Mouse (Mus musculus) heart, postnatal 36 days (tissue): ENCODE measurements around the gene Tbx6. TPM values are rescaled to one million over a fixed set of nuclear protein-coding genes. Genes with fewer than 3 reads are reported as not detected.
A peak's percentile ranks its signal among the peaks of the same experiment; 100 is the strongest.

Experiments
- DNase-seq, 2 experiments: peaks; one replicate each; pipeline ENCODE4 v3.0.0; 2021 to 2022
- intact Hi-C: fragments of 180-260 bp; cut with DNase I; formaldehyde crosslinking; loops from one replicate; pipeline ENCODE4 v1.15.1; 2025
- total RNA-seq, 2 experiments: library from RNA; stranded (reverse); gene quantifications; 2 replicates each; pipeline ENCODE4 v1.2.3; 2021

Tbx6 gene
- total RNA-seq, 2 experiments from 2014 or later, result 0.24 to 0.44 TPM

DNA sequence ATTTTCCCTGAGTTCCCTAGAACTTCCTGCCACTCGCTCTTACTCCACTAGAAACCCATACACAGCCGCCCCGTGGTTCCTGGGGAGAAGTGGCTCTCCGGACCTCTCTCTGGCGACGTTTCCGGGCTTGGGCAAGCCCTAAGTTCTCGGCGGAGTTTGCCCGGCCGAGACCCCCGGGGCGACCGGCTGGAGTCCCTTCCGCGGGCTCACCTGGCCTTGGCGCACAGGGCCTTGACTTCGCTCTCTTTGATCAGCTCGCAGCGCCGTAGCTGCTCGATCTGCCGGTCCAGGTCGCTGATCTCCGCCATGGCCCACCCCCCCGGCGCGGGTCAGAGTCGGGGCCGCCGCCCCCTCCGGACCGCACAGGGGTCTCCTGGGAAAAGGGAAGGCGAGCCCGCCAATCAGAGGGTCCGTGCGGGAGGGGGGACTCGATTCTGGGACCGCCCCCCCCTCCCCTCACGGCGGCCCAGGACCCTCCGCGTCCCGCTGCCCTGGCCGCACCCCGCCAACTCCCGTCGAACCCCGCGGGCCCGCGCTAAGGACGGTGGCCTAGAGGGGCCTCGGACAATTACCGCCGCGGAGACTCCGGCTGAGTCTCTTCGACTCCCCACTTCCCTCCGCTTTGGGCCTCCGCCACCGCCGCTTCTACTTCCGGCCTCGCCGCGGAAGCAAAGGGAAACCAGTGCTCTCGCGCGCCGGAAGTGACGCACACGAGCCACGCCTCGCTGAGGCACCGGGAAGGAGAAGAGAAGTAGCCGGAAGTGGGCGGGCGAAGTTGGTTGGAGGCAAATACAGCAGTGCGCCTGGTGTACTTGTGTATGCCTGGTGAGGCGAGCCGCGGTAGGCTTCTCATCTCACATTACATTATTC lies 10.8 kb downstream of the Tbx6 start, which contains the start of gene Ppp4c:
TSS of gene Ppp4c (minus strand) at position 646 of the 870 bp plus-strand sequence.
- intact Hi-C loops, result loop anchor here (1.0 to 5.0 kb wide), 3 partner anchors 12 to 95 kb away; partner anchors contain the start of genes Bola2 and Slx1b

DNA sequence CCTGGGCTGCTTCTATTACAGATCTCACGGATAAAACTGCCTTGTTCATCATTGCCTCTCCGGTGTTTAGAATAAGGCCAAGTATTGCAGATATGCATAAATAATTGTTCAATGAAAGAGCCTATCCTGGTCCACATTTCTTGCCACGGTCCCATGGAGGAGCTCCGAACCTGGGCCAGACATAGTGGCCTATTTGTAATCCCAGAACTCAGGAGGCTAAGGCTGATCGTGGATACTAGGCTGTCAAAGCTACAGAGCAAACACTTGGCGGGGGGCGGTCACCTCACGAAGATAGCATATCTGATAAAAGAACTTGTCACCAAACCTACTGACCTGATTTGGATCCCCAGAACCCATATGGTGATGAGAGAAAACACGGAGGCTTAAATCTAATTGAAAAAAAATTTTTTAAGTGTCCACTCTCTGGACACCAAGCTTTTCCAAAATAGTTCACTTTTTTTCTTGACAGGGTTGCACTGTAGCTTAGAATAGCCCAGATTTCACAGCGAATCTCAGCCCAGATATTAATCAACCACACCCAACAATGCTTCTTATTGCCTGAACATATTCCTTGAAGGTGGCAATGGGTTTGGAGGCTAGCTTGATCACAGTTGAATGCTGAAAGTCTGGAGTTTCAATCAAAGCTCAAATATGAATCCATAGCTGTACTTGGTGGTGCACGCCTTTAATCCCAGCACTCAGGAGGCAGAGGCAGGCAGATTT lies 11.6 kb downstream of the Tbx6 start:
- DNase-seq, result no peak
- intact Hi-C loops, result loop anchor here (1.0 to 5.0 kb wide), 2 partner anchors 13 to 96 kb away; partner anchors contain the start of genes Bola2 and Slx1b

More for the DNA sequence above, 10.8 kb downstream of the Tbx6 start, which contains the start of gene Ppp4c:
- DNase-seq, result peak; percentile 95

DNA sequence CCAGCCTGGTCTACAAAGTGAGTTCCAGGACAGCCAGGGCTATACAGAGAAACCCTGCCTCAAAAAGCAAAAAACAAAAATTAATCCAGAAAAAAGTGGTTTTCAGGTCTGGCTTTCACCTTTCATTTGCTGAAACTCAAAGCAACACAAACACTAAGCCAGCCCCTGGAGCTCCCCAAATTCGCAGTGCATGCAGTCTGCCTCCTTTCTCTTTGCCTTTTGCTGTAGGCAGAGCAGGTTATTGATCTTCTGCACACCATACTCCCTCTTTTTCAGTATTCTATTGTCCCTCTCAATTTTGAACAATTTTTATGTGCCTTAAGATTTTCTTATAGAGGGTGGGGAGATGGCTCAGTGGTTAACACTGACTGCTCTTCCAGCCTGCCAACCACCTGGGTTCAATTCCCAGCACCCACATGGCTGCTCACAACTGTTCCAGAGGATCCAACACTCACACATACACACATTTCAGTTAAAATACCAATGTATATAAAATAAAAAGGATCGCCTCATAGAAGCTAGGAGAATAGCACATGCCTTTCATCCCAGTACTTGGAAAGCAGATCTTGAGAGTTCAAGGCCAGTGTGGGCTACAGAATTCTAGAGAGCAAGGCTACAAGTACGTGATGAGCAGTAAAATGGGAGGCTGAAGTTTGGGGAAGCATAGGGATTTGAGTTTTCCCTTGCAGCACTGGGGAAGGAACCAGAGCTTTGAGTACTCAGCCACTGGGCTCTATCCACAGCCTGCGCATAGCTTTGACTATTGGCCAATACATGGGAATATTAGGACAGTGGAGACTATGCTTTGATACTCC lies 12.4 kb downstream of the Tbx6 start:
- DNase-seq, result no peak
- intact Hi-C loops, result loop anchor here (5.0 kb wide), 1 partner anchor 96 kb away; the partner anchor contains the start of genes Bola2 and Slx1b

- intact Hi-C loops, result loop anchor here (5.0 kb wide), 1 partner anchor 97 kb away; the partner anchor contains the start of genes Bola2 and Slx1b
- DNase-seq, result no peak
Observed at GRCm38 (mm10) chr7:126794271-126794605, 13.0 kb downstream of the Tbx6 start.

DNA sequence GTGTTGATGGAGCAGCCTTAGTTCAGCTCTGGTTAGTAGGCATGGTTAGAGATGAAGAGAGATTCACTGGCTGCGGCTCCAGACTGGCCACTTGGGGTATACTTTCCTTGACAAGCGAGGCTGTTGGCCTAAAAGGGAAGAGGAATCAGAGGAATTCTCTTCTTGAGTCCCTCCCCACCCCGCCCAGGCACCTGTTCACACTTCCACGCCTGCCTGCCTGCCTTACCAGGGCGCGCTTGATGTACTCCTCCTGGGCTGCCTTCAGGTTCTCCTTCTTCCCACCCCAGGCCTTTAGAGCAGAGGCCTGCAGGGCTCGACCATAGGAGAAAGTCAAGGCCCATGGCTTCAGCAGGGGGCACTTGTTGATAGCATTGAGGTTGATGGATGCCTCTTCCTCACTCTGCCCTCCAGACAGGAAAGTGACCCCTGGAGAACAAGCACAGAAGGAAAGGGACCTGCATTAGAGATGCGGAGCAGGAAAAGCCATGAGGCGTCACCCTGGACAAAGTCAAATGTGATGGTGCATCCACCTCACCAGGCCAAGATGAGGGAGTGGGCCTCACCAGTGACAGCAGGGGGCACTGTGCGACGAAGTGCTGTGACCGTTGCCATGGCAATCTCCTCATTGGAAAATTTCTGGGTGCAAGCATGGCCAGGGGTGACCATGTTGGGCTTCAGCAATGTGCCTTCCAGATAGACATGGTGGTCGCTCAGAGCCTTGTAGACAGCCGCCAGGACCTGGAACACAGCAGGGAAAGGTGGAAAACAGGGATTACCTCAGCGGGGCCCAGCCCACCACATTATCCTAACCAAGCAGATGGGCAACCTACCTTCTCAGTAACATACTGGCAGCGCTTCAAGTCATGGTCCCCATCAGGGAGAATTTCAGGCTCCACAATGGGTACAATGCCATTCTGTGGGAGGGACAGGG lies 14.4 kb downstream of the Tbx6 start:
- DNase-seq, result no peak
- intact Hi-C loops, result no loop called here

DNA sequence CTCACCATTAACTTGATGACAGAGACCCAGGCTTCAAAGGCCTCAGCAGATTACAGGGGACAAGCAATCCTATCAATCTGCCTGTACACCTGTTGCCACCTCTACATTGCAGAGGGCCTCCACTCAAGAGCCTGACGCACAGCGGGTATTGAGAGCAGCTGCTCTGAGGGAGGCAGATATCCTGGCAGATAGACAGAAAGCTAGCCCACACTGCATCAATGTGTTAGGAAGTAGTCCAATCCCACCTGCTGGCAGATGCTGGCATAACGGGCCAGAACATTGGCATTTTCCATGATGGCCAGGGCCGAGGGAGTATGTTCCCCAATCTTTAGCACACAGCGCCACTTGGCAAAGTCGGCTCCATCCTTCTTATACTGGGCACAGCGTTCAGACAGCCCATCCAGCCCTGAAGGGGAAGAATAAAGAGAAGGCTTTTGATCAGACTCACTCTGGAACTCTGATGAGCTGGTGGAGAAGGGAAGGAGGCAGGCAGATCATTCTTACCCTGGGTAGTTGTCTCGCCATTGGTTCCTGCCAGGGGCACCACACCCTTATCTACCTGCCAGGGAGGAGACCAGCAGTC lies 15.2 kb downstream of the Tbx6 start:
- intact Hi-C loops, result no loop called here
- DNase-seq, result no peak

DNA sequence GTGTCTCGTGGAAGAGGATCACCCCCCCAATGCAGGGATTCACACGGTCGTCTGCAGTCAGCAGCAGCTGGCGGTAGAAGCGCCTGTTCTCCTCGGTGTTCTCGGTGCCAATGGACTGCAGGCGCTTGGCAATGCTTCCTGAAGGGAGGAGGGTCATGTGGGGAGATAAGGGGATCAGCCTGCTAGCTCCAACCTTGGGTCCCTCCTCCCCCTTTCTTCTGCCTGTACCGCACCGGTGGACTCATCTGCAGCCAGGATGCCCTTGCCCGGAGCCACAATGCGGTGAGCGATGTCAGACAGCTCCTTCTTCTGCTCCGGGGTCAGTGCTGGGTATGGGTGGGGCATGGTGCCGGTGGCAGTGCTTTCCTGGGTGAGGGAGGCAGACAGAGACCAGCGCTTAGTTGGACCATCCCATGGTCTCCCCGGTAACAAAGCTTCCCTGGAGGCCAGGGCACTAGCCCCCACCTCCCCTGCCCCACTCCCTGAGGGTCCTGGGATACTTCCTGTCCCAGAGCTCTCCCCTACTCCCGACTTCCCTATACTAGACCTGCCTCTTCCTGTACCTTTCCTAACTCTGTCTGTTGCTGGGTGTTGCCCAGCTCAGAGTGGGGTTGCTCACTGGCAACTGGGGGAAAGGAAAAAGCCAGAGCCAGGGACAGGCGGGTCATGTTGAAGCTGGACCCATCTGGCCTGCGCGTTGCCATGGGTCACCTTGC lies 16.3 kb downstream of the Tbx6 start, which contains the start of gene Fam57b:
TSS of gene Fam57b (plus strand) at position 258 of the 716 bp plus-strand sequence.
- DNase-seq, result peak; percentile 45 to 64
- intact Hi-C loops, result loop anchor here (1.0 to 2.0 kb wide), 2 partner anchors 20 to 39 kb away; partner anchors contain the start of gene Mapk3

- intact Hi-C loops, result loop anchor here (2.0 kb wide), 1 partner anchor 40 kb away; the partner anchor contains the start of gene Mapk3
Observed at GRCm38 (mm10) chr7:126798127-126799049, 17.1 kb downstream of the Tbx6 start.

DNA sequence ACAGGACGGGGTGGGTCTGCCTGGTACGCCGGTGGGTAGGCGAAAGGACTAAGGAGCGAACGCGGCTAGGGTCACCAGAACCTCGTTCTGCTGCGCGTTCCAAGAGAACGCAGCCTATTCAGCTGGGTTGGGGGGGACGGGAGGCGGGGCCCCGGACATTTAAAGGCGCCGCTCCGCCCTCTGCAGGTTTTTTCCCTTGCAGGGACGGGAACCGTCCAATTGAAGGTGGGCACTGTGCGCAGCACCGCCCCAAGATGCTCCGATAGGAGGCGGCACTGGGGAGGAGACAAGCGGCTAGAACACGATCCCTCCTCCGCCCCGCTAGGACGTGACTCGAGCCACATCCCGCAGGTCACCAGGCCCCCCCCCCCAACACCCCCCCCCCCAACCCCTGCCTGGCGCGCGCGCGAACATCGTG lies 17.8 kb downstream of the Tbx6 start:
- intact Hi-C loops, result loop anchor here (2.0 kb wide), 1 partner anchor 40 kb away; the partner anchor contains the start of gene Mapk3
- DNase-seq, result peak; percentile 95 to 96

More at GRCm38 (mm10) chr7:126798127-126799049, 17.1 kb downstream of the Tbx6 start:
- DNase-seq, result peak in 1 of 2 experiments; percentile 56

DNA sequence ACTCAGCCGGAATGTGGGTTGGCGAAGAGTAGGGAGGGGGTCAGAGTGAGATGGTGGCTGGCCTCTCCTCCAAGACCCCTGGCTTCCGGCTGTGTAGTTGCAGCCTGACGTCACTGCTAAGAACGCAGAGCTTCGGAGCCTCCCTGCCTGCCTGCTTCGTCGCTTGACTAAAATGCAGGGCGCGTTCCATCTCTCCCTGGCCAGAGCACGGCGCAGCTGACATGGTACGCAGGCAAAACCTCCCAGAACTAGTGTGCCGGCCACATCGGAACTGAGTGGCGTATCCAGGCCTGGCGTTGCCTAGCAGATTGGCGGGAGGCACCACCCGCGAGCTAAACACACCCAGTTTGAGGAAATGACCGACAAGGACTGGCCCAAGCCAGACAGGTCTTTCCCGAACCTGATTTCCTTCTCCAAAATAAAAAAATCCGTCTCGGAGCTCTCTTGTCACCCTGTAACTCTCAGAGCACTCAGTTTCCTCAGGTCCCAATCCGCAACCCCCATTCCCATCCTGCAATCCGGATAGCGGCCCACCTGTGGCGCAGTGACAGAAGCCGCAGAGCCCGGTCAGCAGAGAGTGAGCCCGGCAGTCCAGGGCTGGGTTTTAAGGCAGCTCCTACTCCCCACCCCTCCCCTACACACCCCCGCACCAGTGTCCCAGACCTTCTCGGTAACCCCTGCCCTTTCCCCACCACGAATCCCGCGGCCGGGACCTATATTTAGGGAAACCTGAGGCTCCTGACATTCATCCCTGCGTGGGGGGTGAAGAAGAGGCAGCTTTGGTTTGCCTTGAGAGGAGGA lies 18.4 kb downstream of the Tbx6 start:
- intact Hi-C loops, result loop anchor here (2.0 to 5.0 kb wide), 2 partner anchors 41 to 63 kb away; partner anchors contain the start of genes Hirip3, Ino80e and Mapk3
- peak in 1 of 2 experiments; percentile 81 for DNase-seq

DNA sequence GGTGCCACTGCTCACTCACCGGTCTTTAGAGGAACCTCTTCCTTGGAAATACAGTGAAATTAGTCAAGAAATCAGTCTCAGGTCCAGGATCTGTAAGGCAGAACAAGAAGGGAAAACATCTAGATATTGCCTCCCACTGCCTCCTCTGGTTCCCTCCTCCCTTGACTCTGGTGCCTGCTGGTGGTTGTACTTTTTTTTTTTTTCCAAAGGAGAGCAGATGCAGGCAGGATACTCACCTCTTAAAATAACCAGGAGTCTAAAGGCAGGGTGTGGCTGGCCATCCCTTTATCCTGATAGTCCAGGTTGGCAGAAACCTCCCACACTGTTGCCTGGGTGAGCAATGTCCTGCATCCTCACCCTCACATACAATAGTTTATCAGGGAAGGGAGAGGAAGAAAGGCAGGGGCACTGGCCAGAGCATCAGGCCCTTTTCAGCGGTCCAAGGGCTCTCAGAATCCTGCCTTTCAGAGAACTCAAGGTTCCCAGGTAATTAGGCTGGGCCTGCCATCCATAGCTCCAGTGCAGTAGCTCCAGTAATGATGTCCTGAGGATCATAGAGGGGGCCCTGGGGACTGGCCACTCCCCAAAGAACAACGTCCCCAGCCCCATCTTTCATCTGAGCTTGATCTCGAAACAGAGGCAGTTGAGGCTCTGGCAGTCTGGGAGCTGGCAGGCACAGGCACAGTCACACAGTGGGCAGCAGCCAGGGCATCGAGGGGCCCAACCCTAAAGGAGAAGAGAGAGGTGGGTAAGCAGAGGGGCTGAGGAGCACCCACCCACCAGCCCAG lies 19.2 kb downstream of the Tbx6 start:
- intact Hi-C loops, result loop anchor here (5.0 kb wide), 1 partner anchor 62 kb away; the partner anchor contains the start of genes Hirip3 and Ino80e
- no peak for DNase-seq

- DNase-seq, result no peak
- intact Hi-C loops, result loop anchor here (5.0 kb wide), 1 partner anchor 61 kb away; the partner anchor contains the start of genes Hirip3 and Ino80e
Observed at GRCm38 (mm10) chr7:126801057-126801422, 19.8 kb downstream of the Tbx6 start.

DNA sequence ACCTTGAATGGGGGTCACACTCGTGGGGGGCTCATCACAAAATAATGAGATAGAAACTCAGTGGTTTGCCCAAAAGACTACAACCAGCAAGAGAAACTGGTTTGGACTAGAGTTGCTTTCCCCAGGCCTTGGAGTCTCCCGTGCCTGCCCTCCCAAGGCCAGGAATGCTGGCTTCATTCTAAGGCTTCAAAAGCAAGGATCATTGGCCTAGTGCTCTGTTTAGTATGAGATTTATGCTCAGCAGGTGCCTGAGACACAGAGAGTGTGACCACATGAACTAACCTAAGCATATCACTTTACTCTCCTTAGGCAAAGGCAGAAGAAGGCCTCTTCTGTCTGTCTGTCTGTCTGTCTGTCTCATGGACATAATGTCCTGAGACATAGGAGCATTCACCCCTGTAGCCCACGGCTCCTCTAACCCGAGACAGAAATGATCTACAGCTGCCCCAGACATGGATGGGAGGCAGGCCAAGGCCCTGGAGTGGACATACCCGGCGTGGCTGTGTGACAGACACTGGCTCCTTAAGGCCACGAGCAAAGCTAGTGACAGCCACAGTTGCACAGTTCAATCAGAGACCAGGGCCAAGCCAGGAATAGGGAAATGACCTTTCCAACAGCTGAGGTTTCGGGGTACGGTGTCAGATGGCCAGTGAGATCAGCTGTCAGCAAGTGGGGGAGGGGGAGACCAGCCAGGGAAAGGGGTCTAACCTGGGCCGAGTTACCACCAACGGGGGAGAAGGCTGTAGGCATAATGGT lies 21.0 kb downstream of the Tbx6 start:
- DNase-seq, result no peak
- intact Hi-C loops, result loop anchor here (5.0 kb wide), 1 partner anchor 60 kb away; the partner anchor contains the start of genes Hirip3 and Ino80e

GRCm38 (mm10) chr7:126803181-126803580 lies 21.9 kb downstream of the Tbx6 start:
- no peak for DNase-seq
- intact Hi-C loops, result loop anchor here (5.0 kb wide), 1 partner anchor 59 kb away; the partner anchor contains the start of genes Hirip3 and Ino80e
